Mouse (Mus musculus) T-helper 2 cell (primary cell): ENCODE data around the gene Pwp2.
"Not testable (repeated sequence)": the region's sequence is repeated elsewhere in the genome, so short reads cannot be mapped to it uniquely, and the experiment has no call there.

Experiments
- in situ Hi-C: fragments of 300-600 bp; cut with MboI, MseI; formaldehyde crosslinking; loops from one replicate; pipeline ENCODE4 v1.15.1; 2025; ENCODE audit warnings: high pct_unique_total_duplicates

Gene Pwp2

GRCm38 (mm10) chr10:78184531-78185380 lies at the start of gene Pwp2:
Gene Pwp2, minus strand, starts transcription at chr10:78185149.
- in situ Hi-C loops: no loop called here

- in situ Hi-C loops: loop anchor here (5.0 kb wide), 1 partner anchor 56 kb away; no protein-coding TSS in a partner anchor
Observed at GRCm38 (mm10) chr10:78233756-78234155, 48.8 kb upstream of the Pwp2 start.

GRCm38 (mm10) chr10:78233161-78233560 lies 48.2 kb upstream of the Pwp2 start:
- in situ Hi-C loops: loop anchor here (5.0 kb wide), 1 partner anchor 56 kb away; no protein-coding TSS in a partner anchor

- in situ Hi-C loops: loop anchor here (5.0 kb wide), 1 partner anchor 55 kb away; no protein-coding TSS in a partner anchor
Observed at GRCm38 (mm10) chr10:78232301-78232980, 47.5 kb upstream of the Pwp2 start.

GRCm38 (mm10) chr10:78228560-78228928 lies 43.6 kb upstream of the Pwp2 start:
- in situ Hi-C loops: no loop called here

- in situ Hi-C loops: no loop called here
Observed at GRCm38 (mm10) chr10:78227875-78228559, 43.1 kb upstream of the Pwp2 start.

- in situ Hi-C loops: no loop called here
Observed at GRCm38 (mm10) chr10:78224136-78224535, 39.2 kb upstream of the Pwp2 start.

- in situ Hi-C loops: no loop called here
Observed at GRCm38 (mm10) chr10:78222908-78223307, 38.0 kb upstream of the Pwp2 start.

- in situ Hi-C loops: no loop called here
Observed at GRCm38 (mm10) chr10:78221315-78221714, 36.4 kb upstream of the Pwp2 start.

GRCm38 (mm10) chr10:78219528-78219927 lies 34.6 kb upstream of the Pwp2 start:
- in situ Hi-C loops: no loop called here

- in situ Hi-C loops: no loop called here
Observed at GRCm38 (mm10) chr10:78218576-78218975, 33.6 kb upstream of the Pwp2 start.

GRCm38 (mm10) chr10:78216376-78217083 lies 31.6 kb upstream of the Pwp2 start:
- in situ Hi-C loops: no loop called here

- in situ Hi-C loops: no loop called here
Observed at GRCm38 (mm10) chr10:78214371-78214770, 29.4 kb upstream of the Pwp2 start.

- in situ Hi-C loops: no loop called here
Observed at GRCm38 (mm10) chr10:78211311-78211710, 26.4 kb upstream of the Pwp2 start.

GRCm38 (mm10) chr10:78201182-78201581 lies 16.2 kb upstream of the Pwp2 start:
- in situ Hi-C loops: loop anchor here (5.0 kb wide), 1 partner anchor 89 kb away; no protein-coding TSS in a partner anchor

- in situ Hi-C loops: no loop called here
Observed at GRCm38 (mm10) chr10:78192933-78193332, 8.0 kb upstream of the Pwp2 start.

- in situ Hi-C loops: not testable (repeated sequence)
Observed at GRCm38 (mm10) chr10:78186076-78186475, 1.1 kb upstream of the Pwp2 start.

- in situ Hi-C loops: no loop called here
Observed at GRCm38 (mm10) chr10:78185381-78185725, 404 bp upstream of the Pwp2 start.

- in situ Hi-C loops: no loop called here
Observed at GRCm38 (mm10) chr10:78183577-78183976, 1.4 kb downstream of the Pwp2 start.

- in situ Hi-C loops: no loop called here
Observed at GRCm38 (mm10) chr10:78182321-78182720, 2.6 kb downstream of the Pwp2 start.

GRCm38 (mm10) chr10:78174474-78174873 lies 10.5 kb downstream of the Pwp2 start:
- in situ Hi-C loops: loop anchor here (10.0 kb wide), 1 partner anchor 650 kb away; no protein-coding TSS in a partner anchor
